Mouse (Mus musculus): ENCODE measurements at regions not wholly inside any gene's neighbourhood (a gene's known extent, or its start where the extent isn't known, plus 50 kb on each side); places are given as distances from the start of the nearest gene placed in this dataset.

GRCm38 (mm10) chr1:19673448-19674396, 465.0 kb downstream of the Tfap2b start:
- Histone ChIP-seq H3K9ac (no peak overlapping the region), H3K27ac (no peak overlapping the region), H3K4me1 (peaks cover 3% of the 10 kb centered on the region; the same call in 1 of the 2 replicates), H3K36me3 (no peaks in the 10 kb centered on the region), H3K9me3 (no peaks in the 10 kb centered on the region), H3K27me3 (replicated peaks) (no peaks in the 10 kb centered on the region), H3K4me2 (replicated peaks) (no peak overlapping the region), H3K4me3 (no peak overlapping the region)
- 34% methylated on average over 8 of the region's 8 CpGs for WGBS
- ATAC-seq (ENCODE audit: low FRiP score, low read depth): peak; percentile 50

GRCm38 (mm10) chr1:19674397-19674770, 465.7 kb downstream of the Tfap2b start:
- 17% methylated on average over 3 of the region's 3 CpGs for WGBS
- H3K27me3 ChIP-seq (replicated peaks): no peaks in the 10 kb centered on the region

DNA sequence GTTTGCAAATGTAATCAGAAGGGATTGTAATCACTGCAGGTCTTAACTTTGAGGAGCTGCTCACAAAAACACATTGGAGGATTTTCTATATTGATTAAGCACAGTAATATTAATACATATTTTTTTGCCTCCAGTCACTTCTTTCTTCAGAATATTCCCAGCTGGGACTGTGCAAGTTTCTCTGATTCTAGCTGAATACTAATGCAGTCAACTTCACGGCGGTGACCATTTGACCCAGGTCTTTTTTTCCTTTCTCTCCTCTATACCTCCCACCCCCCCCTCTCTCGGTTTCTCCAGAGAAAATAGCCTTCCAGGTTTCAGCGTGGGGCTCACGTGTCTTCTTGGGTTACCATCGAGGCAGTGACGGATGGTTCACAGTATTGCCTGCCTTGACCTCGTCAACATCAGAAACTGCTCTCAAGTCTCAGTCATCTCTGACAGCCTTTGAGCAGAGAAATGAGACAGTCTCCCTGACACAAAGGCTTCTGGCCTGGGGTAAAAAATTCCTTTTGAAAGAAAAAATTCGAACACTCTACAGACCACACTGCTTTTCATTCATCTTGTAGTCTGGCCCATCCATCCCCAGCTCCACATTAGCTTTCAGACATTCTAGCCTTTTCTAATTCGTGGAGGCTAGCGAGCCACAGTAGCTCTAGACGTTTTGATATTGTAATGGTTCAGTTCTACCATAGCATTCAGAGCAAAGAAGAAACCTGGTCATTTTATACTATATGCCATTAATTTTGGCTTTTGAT, 472.5 kb downstream of the Tfap2b start:
- Histone ChIP-seq H3K4me2 (replicated peaks) (no peak overlapping the region), H3K4me3 (no peak overlapping the region), H3K4me1 (no peaks in the 10 kb centered on the region), H3K36me3 (no peaks in the 10 kb centered on the region), H3K27me3 (replicated peaks) (no peaks in the 10 kb centered on the region), H3K27ac (no peak overlapping the region), H3K9ac (no peak overlapping the region), H3K9me3 (no peaks in the 10 kb centered on the region)
- ATAC-seq (ENCODE audit: low FRiP score, low read depth): 0 out of 2 replicates have a peak, but pooled peaks have one; percentile 29
- WGBS: 40% methylated on average over 12 of the region's 12 CpGs

More at GRCm38 (mm10) chr1:19674397-19674770, 465.7 kb downstream of the Tfap2b start:
- Histone ChIP-seq H3K4me3 (no peak overlapping the region), H3K4me2 (replicated peaks) (no peak overlapping the region), H3K4me1 (peaks cover 3% of the 10 kb centered on the region; the same call in 1 of the 2 replicates), H3K9ac (no peak overlapping the region), H3K27ac (no peak overlapping the region), H3K9me3 (no peaks in the 10 kb centered on the region), H3K36me3 (no peaks in the 10 kb centered on the region)
- ATAC-seq (ENCODE audit: low FRiP score, low read depth): 0 out of 2 replicates have a peak, but pooled peaks have one; percentile 50

Data from neural tube, embryonic 12.5 days (tissue).